Mouse (Mus musculus) brain, embryonic 14.5 days (tissue): ENCODE measurements around the gene Arpp21. TPM values are rescaled to one million over a fixed set of nuclear protein-coding genes. Genes with fewer than 3 reads are reported as not detected.

Source experiments
- DNase-seq: peaks from one replicate; pipeline ENCODE4 v3.0.0-alpha.2; 2011; ENCODE audit warnings: low read depth
- CTCF ChIP-seq: fragments of 200-500 bp; IDR thresholded peaks from 2 replicates; pipeline ENCODE4 v1.5.1; 2012; ENCODE audit warnings: inconsistent platforms, mild to moderate bottlenecking, moderate library complexity, borderline replicate concordance; ENCODE audit not compliant: insufficient read depth, insufficient read length; ENCODE audit errors: extremely low read depth
- POLR2A ChIP-seq: fragments of 200-500 bp; IDR thresholded peaks from 2 replicates; pipeline ENCODE4 v1.6.1; 2012; ENCODE audit warnings: mild to moderate bottlenecking, inconsistent platforms, borderline replicate concordance; ENCODE audit not compliant: poor library complexity, insufficient read depth, insufficient read length, severe bottlenecking; ENCODE audit errors: extremely low read depth
- polyA plus RNA-seq: library from polyadenylated mRNA; depleted of rRNA; stranded (reverse); fragments of >200 nt; gene quantifications from 2 replicates; pipeline ENCODE4 v1.2.3, GENCODE M21; 2012

Arpp21 gene
- polyA plus RNA-seq, 1 experiment, result 48.1 TPM

DNA sequence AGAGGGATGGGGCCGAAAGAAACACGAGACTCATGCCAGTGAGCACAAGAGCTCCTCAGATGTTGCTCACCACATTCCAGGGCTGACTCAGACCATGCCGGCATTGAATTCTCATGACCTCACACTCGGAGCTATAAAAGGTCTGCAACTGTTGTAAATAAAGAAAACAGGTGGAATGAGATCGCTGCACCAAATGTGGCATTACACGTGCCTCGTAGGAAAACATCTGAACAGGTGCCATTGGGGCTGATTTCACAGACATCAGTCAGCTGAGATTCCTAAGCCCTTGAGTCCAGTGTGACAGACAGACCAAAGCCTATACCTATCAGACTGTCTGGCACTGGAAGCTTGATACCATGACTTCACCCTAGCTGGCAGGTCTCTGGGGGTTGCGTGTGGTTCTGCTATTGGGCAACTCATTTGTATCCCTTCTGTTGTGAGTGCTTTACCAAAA is 212.1 kb downstream of the Arpp21 start:
- TF ChIP-seq CTCF (no peak), POLR2A (no peak)
- no peak for DNase-seq

DNA sequence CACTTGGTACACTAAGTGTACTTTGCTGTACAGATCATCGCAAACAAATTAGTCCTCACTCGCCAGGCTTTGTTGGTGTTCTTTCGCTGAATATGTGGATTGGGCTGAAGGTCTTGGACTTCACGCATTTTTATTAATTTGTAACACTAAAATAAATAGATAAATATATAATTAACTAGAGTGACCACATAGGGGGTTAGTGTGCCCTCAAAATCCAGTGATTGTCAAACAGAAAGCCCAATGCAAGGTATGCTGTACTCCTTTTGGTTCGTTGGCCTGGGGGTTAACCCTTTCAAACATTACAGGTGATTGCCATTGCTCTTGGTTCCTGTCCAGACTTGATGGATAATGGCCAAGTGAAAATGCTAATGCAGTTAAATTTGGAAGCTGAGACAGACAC is 212.6 kb downstream of the Arpp21 start:
- no peak for TF ChIP-seq POLR2A
- no peak for TF ChIP-seq CTCF

More for the DNA sequence above, 212.6 kb downstream of the Arpp21 start:
- DNase-seq, result no peak
